Mouse (Mus musculus) forebrain, embryonic 14.5 days (tissue): Measurements from ENCODE around the gene Pappa2. TPM values are rescaled to one million over a fixed set of nuclear protein-coding genes. Genes with fewer than 3 reads are reported as not detected.

Source experiments
- ATAC-seq: fragments of 200-750 bp; cut with Nextera tagmentation; 2 replicates; pipeline ENCODE4 v1.8.0; 2017; ENCODE audit warnings: mild to moderate bottlenecking, moderate library complexity
- DNase-seq: peaks from one replicate; pipeline ENCODE4 v3.0.0-alpha.2; 2015; ENCODE audit warnings: low spot score
- H3K27ac ChIP-seq: fragments of 300-500 bp; sonication (generic); 2 replicates; pipeline ENCODE4 v1.5.1; 2014; ENCODE audit warnings: low read depth, mild to moderate bottlenecking, control low read depth, low read length, moderate library complexity
- H3K27me3 ChIP-seq: fragments of 300-500 bp; sonication (generic); replicated peaks from 2 replicates; pipeline ENCODE4 v1.6.1; 2014; ENCODE audit warnings: low read length, control low read depth, mixed read lengths; ENCODE audit not compliant: control insufficient read depth, insufficient read depth
- H3K36me3 ChIP-seq: fragments of 300-500 bp; sonication (generic); 2 replicates; pipeline ENCODE4 v1.6.1; 2014; ENCODE audit warnings: low read length, control low read depth; ENCODE audit not compliant: control insufficient read depth, insufficient read depth
- H3K4me1 ChIP-seq: fragments of 300-500 bp; sonication (generic); 2 replicates; pipeline ENCODE4 v1.6.1; 2014; ENCODE audit warnings: antibody characterized with exemption, low read length, control low read depth; ENCODE audit not compliant: control insufficient read depth, insufficient read depth
- H3K4me2 ChIP-seq: fragments of 300-500 bp; sonication (generic); 2 replicates; pipeline ENCODE4 v1.6.1; 2014; ENCODE audit warnings: mild to moderate bottlenecking, control low read depth, low read length
- H3K4me3 ChIP-seq: fragments of 300-500 bp; sonication (generic); 2 replicates; pipeline ENCODE4 v1.5.1; 2014; ENCODE audit warnings: low read depth, low read length, control low read depth
- H3K9ac ChIP-seq: fragments of 300-500 bp; sonication (generic); 2 replicates; pipeline ENCODE4 v1.6.1; 2014; ENCODE audit warnings: mild to moderate bottlenecking, low read length, control low read depth, moderate library complexity
- H3K9me3 ChIP-seq: fragments of 300-500 bp; sonication (generic); replicated peaks from 2 replicates; pipeline ENCODE4 v1.6.1; 2016; ENCODE audit warnings: low read length, control low read depth, mixed read lengths; ENCODE audit not compliant: control insufficient read depth
- WGBS: fragments of 180-500 bp; shearing (Covaris S2); extraction: QIAGEN DNeasy Blood & Tissue Kit; methylation state at CpG from one replicate; pipeline ENCODE4 v1.1.7; 2014; 5-methylcytosine and 5-hydroxymethylcytosine counted together
- polyA plus RNA-seq: library from polyadenylated mRNA; unstranded; fragments of >200 nt; fragmentation: Nextera tagmentation; extraction: Ambion mirVana; gene quantifications from 2 replicates; pipeline ENCODE4 v1.2.1, GENCODE M21; 2014

Pappa2 gene
- polyA plus RNA-seq, 1 experiment from 2014 or later = 1.2 TPM

DNA sequence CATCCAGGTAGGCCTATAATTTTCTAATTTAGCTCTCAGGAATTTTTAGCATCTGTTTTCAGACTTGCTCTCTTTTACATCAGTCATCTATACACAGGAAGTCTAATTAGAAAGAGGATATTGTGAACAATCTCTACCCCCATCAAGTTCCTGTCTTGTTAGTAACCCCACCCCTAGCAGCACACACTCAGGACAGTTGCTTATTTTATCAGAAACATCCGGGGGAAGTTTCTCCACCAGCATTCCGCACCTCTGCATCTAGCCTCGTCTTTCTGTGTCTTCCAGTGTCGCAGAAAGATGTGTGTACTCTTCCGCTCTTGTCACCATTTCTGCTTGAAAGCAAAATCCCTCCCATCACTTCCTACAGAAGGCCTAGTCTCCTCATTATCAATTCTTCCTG lies 59.8 kb downstream of the Pappa2 start:
- Histone ChIP-seq H3K4me2 (no peak overlapping the region), H3K9me3 (no peaks in the 10 kb centered on the region), H3K9ac (no peak overlapping the region), H3K27ac (no peak overlapping the region), H3K4me3 (no peak overlapping the region), H3K36me3 (no peaks in the 10 kb centered on the region), H3K4me1 (no peaks in the 10 kb centered on the region), H3K27me3 (no peaks in the 10 kb centered on the region)
- no peak for DNase-seq
- 88% methylated on average over 5 of the region's 5 CpGs for WGBS
- no peak for ATAC-seq

DNA sequence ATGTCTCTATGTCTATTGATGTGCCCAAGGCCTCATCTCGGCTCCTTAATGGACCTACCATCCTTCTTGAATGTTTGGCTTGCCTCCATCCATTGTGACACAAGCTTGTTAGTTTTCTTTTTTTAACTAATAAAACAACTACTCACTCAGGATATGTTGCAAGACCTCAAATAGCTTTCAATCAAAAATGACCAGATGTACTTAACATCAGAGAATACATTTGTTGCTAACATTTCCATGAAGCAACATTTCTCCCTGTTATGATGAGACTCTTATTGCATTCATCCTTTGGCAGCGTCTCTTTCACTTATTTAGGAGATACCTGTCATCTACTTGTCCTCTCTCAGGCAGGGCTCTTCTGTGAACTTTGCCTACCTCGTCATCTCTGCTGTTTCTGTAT lies 61.4 kb downstream of the Pappa2 start:
- Histone ChIP-seq H3K9me3 (no peaks in the 10 kb centered on the region), H3K4me3 (no peak overlapping the region), H3K9ac (no peak overlapping the region), H3K4me2 (no peak overlapping the region), H3K27me3 (no peaks in the 10 kb centered on the region), H3K27ac (no peak overlapping the region), H3K4me1 (no peaks in the 10 kb centered on the region), H3K36me3 (no peaks in the 10 kb centered on the region)
- DNase-seq (no peak), ATAC-seq (no peak)
- WGBS = 78% methylated on average over 3 of the region's 3 CpGs

DNA sequence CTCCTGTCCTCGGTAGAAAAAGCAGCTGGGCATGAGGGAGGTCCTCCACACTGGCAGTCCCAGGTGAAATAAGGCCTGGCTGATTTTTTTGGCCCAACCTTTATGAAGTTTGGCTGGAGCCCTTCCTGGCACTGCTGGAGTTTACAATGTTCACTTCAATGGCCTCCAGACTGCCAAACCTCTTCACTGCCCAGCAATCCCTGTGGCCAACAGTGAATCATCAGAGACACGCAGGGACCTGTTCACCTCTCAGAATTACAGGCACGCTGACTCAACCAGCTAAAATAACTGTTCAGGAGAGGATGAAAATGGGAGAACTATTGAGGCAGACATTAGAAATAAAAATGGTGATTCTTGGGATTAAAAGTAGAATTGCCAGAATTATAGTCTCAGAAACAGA lies 63.2 kb downstream of the Pappa2 start:
- 91% methylated on average over 3 of the region's 3 CpGs for WGBS
- H3K9ac ChIP-seq = no peak overlapping the region
- H3K27ac ChIP-seq = no peak overlapping the region
- no peak for ATAC-seq
- H3K4me3 ChIP-seq = no peak overlapping the region
- no peaks in the 10 kb centered on the region for H3K9me3 ChIP-seq
- no peaks in the 10 kb centered on the region for H3K4me1 ChIP-seq
- H3K36me3 ChIP-seq = no peaks in the 10 kb centered on the region
- no peak overlapping the region for H3K4me2 ChIP-seq
- DNase-seq = no peak
- no peaks in the 10 kb centered on the region for H3K27me3 ChIP-seq

DNA sequence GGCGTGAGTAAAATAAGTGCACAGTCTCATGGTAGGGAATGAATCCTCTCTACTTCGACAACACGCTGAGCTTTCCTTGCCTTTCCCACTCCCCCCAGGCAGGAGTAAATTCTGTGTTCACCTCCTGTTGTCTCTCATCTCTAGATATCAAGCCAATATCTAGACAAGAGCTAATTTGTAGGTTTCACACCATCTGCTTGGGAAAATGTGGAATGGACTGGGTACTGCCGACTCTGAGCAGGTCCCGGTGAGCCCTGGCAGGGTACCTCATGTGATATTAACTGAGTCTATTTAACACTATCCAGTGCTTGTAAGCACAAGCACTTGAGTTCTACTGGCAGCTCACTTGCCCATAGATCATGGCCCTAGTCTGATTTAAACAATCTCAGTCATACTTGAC lies 64.7 kb downstream of the Pappa2 start:
- Histone ChIP-seq H3K9ac (no peak overlapping the region), H3K4me3 (no peak overlapping the region), H3K9me3 (no peaks in the 10 kb centered on the region), H3K27me3 (no peaks in the 10 kb centered on the region), H3K36me3 (no peaks in the 10 kb centered on the region), H3K4me1 (no peaks in the 10 kb centered on the region), H3K27ac (no peak overlapping the region), H3K4me2 (no peak overlapping the region)
- ATAC-seq = no peak
- DNase-seq = no peak
- 89% methylated on average over 5 of the region's 5 CpGs for WGBS

DNA sequence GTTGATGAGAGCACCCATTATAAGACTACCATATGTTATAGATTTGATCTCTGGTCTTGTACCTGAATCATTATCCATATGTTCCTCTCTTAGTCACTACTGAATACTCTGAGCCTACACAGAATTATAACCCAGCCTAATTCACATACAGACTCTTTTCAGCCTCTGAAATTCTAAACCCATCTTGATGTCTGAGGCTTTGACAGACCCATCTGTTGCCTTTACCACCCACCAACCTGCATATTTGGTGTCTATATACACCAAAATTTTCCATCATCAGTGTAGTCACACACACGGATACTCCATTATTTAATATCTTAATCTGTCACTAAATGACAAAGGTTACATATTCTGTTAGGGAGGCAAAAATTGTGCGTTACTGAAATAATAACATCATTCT lies 69.6 kb downstream of the Pappa2 start:
- Histone ChIP-seq H3K27ac (no peak overlapping the region), H3K36me3 (no peaks in the 10 kb centered on the region), H3K9ac (no peak overlapping the region), H3K4me1 (no peaks in the 10 kb centered on the region), H3K9me3 (no peaks in the 10 kb centered on the region), H3K4me3 (no peak overlapping the region), H3K27me3 (no peaks in the 10 kb centered on the region), H3K4me2 (no peak overlapping the region)
- ATAC-seq (no peak), DNase-seq (no peak)
- 92% methylated on average over 2 of the region's 2 CpGs for WGBS

DNA sequence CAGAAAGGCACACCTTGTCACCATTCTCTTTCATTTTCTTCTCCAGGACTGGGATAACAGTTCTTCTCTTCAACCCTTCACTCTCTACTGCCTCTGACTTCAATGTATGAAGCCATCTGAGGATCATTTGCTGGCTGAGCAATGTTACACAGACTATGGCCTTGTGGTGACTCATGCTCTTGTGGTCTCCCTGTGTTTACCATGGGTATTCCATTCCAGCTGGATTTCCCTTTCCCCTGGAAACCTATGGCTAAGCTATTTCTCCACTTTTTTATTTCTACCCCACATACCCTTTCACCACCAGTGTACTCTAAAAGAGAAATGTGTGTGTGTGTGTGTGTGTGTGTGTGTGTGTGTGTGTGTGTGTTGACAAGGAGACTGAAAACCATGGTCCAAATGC lies 83.0 kb downstream of the Pappa2 start:
- Histone ChIP-seq H3K9me3 (no peaks in the 10 kb centered on the region), H3K27me3 (no peaks in the 10 kb centered on the region), H3K4me1 (no peaks in the 10 kb centered on the region), H3K4me3 (no peak overlapping the region), H3K9ac (no peak overlapping the region), H3K27ac (no peak overlapping the region), H3K36me3 (no peaks in the 10 kb centered on the region), H3K4me2 (no peak overlapping the region)
- no peak for ATAC-seq
- DNase-seq = no peak

DNA sequence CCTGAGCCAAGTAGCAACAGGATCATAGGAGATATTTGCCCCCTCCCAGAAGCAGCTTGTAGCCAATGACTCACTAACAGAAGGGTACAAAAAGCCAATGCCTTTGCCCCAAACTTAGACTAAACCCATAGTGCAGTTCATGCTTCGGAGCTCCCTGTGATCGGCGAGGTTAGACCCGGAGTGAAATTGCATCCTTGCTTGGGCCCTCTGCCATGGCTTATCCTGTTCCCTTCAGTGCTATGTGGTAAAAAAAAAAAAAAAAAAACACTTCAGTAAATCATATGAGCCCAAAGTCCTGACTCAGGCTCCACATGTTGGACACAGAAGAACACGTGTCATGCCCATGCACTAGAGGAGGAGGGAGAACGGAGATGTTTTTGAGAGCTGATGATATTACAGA lies 85.8 kb downstream of the Pappa2 start:
- WGBS = 84% methylated on average over 6 of the region's 6 CpGs
- Histone ChIP-seq H3K4me1 (no peaks in the 10 kb centered on the region), H3K9ac (no peak overlapping the region), H3K4me2 (no peak overlapping the region), H3K36me3 (no peaks in the 10 kb centered on the region), H3K9me3 (no peaks in the 10 kb centered on the region), H3K4me3 (no peak overlapping the region), H3K27me3 (no peaks in the 10 kb centered on the region), H3K27ac (no peak overlapping the region)
- ATAC-seq = no peak
- DNase-seq = no peak

DNA sequence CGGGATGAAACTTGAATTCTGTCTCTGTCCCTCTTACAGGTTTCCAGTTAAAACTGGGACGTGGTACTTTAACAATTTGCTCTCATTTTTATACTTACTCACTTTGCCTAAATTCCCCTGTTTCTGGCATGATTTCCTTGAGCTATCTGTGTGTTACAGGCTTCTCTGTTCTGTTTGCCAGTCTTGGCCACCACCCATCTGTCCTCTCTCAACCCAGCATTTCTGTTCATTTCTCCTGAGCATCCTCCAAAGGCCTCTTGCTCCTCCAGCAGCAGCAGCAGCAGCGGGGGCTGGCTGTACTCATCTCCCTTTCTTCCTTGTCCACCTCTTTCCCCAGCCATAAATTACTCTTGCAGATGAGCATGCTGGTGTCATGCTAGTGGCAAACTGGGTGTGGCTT lies 104.8 kb downstream of the Pappa2 start:
- WGBS = 79% methylated on average over 3 of the region's 3 CpGs
- DNase-seq (no peak), ATAC-seq (no peak)
- no peaks in the 10 kb centered on the region for H3K9me3 ChIP-seq
- no peaks in the 10 kb centered on the region for H3K36me3 ChIP-seq
- no peak overlapping the region for H3K4me3 ChIP-seq
- H3K4me1 ChIP-seq = no peaks in the 10 kb centered on the region
- no peak overlapping the region for H3K4me2 ChIP-seq
- H3K27me3 ChIP-seq = no peaks in the 10 kb centered on the region
- H3K27ac ChIP-seq = no peak overlapping the region
- H3K9ac ChIP-seq = no peak overlapping the region

DNA sequence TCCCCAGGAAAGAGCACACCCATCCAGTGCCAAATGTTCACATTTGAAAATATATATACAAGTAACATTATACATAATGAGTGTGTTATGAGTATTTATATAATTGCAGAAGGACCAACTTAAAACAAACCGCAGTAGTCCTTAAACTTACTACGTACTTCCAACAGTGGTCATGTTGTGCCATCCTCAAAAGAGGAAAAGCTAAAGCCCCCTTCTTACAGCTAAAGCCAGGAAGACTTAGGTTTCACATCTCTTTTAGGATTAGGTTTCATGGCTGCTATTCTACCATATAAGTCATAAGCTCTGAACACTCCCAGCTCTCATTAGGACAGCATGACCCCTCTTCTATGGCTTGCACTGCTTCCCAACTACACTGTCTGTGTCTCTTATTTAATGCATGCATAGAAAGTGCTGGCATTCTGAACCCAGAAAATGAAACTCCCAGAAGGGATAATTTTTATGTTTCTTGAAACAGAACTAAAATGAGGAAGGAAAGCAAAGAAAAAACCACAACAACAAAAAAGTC lies 105.7 kb downstream of the Pappa2 start:
- DNase-seq (no peak), ATAC-seq (no peak)
- Histone ChIP-seq H3K4me3 (no peak overlapping the region), H3K4me1 (no peaks in the 10 kb centered on the region), H3K27me3 (no peaks in the 10 kb centered on the region), H3K9me3 (no peaks in the 10 kb centered on the region), H3K27ac (no peak overlapping the region), H3K4me2 (no peak overlapping the region), H3K36me3 (no peaks in the 10 kb centered on the region), H3K9ac (no peak overlapping the region)
- WGBS = 98% methylated on average over 2 of the region's 2 CpGs
